Mouse (Mus musculus) hindbrain, embryonic 10.5 days (tissue): ENCODE results near the gene 4930486L24Rik. TPM values are rescaled to one million over a fixed set of nuclear protein-coding genes. Genes with fewer than 3 reads are reported as not detected.
A peak's percentile ranks its signal among the peaks of the same experiment; 100 is the strongest.

Experiments
- DNase-seq: peaks from one replicate; pipeline ENCODE4 v3.0.0-alpha.2; 2017; ENCODE audit warnings: low spot score
- H3K27ac ChIP-seq: fragments of 300-500 bp; sonication (generic); 2 replicates; pipeline ENCODE4 v1.5.1; 2016; ENCODE audit warnings: mild to moderate bottlenecking, moderate library complexity
- H3K27me3 ChIP-seq: fragments of 300-500 bp; sonication (generic); 2 replicates; pipeline ENCODE4 v1.6.1; 2016; ENCODE audit warnings: mild to moderate bottlenecking; ENCODE audit not compliant: poor library complexity, insufficient read depth, severe bottlenecking
- H3K36me3 ChIP-seq: fragments of 300-500 bp; sonication (generic); 2 replicates; pipeline ENCODE4 v1.6.1; 2016; ENCODE audit warnings: mild to moderate bottlenecking, moderate library complexity
- H3K4me1 ChIP-seq: fragments of 300-500 bp; sonication (generic); replicated peaks from 2 replicates; pipeline ENCODE4 v1.6.1; 2016; ENCODE audit warnings: mild to moderate bottlenecking
- H3K4me3 ChIP-seq: fragments of 300-500 bp; sonication (generic); 2 replicates; pipeline ENCODE4 v1.5.1; 2016; ENCODE audit warnings: mild to moderate bottlenecking, moderate library complexity
- H3K9me3 ChIP-seq: fragments of 300-500 bp; sonication (generic); 2 replicates; pipeline ENCODE4 v1.6.1; 2016; ENCODE audit warnings: mild to moderate bottlenecking, moderate library complexity
- WGBS: fragments of 180-500 bp; shearing (Covaris S2); methylation state at CpG from one replicate; pipeline ENCODE4 v1.1.7; 2016; 5-methylcytosine and 5-hydroxymethylcytosine counted together
- polyA plus RNA-seq: library from polyadenylated mRNA; unstranded; fragments of >200 nt; fragmentation: Nextera tagmentation; extraction: Ambion mirVana; gene quantifications from 2 replicates; pipeline ENCODE4 v1.2.1, GENCODE M21; 2016

Gene 4930486L24Rik
- polyA plus RNA-seq, 1 experiment from 2014 or later: not detected

GRCm38 (mm10) chr13:60819469-60819868, 44.8 kb downstream of the 4930486L24Rik start:
- no peaks in the 10 kb centered on the region for H3K4me1 ChIP-seq
- H3K27ac ChIP-seq: no peak overlapping the region
- H3K36me3 ChIP-seq: no peaks in the 10 kb centered on the region
- 17% methylated on average over 7 of the region's 7 CpGs for WGBS
- peak; percentile 45 for DNase-seq
- no peaks in the 10 kb centered on the region for H3K9me3 ChIP-seq
- H3K27me3 ChIP-seq: no peaks in the 10 kb centered on the region
- no peak overlapping the region for H3K4me3 ChIP-seq

DNA sequence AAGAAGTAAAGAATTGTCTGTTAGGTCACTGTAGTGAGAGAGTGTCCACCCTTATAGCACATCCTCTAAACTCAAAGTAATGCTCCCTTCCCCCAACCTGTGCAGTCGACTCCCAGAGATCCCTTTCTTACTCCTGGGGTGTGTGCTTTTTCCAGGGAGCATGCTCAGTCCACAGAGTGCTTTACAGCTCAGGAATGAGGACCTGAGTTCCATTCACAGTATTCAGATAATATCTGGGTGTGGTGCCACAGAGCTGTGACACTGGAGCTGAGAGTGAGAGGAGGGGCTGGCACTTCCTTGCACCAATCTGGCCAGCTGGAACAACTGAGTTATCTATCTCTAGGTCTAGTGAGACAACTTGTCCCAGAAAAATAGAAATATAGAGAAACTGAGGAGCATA, 50.6 kb downstream of the 4930486L24Rik start:
- 67% methylated on average over 1 of the region's 1 CpGs for WGBS
- H3K27ac ChIP-seq: no peak overlapping the region
- H3K36me3 ChIP-seq: no peaks in the 10 kb centered on the region
- DNase-seq: no peak
- no peaks in the 10 kb centered on the region for H3K9me3 ChIP-seq
- no peaks in the 10 kb centered on the region for H3K4me1 ChIP-seq
- H3K27me3 ChIP-seq: no peaks in the 10 kb centered on the region
- H3K4me3 ChIP-seq: no peak overlapping the region

DNA sequence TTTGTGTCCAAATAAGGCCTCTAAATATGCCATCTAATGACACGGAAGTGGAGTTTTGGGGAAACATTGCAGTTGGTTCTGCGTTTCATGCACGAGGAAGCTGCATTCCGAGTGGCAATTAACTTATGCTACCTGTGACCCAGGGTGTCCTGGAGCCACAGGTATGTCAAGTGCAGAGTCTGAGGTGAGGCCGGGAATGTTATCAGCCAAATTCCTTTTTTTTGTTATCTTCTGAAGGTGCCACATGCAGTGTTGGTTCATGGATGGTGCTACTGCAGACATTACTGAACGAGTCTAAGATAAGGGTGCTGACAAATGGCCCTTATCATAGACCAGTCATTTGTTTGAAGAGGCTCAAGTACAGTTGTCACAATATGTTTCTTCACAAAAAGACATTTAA, 51.5 kb downstream of the 4930486L24Rik start:
- Histone ChIP-seq H3K27me3 (no peaks in the 10 kb centered on the region), H3K4me3 (no peak overlapping the region), H3K9me3 (no peaks in the 10 kb centered on the region), H3K27ac (no peak overlapping the region), H3K36me3 (no peaks in the 10 kb centered on the region), H3K4me1 (no peaks in the 10 kb centered on the region)
- 89% methylated on average over 6 of the region's 6 CpGs for WGBS
- no peak for DNase-seq

- no peaks in the 10 kb centered on the region for H3K27me3 ChIP-seq
- H3K36me3 ChIP-seq: no peaks in the 10 kb centered on the region
- DNase-seq: no peak
- H3K27ac ChIP-seq: no peak overlapping the region
- no peak overlapping the region for H3K4me3 ChIP-seq
- no peaks in the 10 kb centered on the region for H3K4me1 ChIP-seq
- H3K9me3 ChIP-seq: no peaks in the 10 kb centered on the region
- 80% methylated on average over 2 of the region's 2 CpGs for WGBS
These were observed 54.6 kb downstream of the 4930486L24Rik start for GRCm38 (mm10) chr13:60809690-60810089.

DNA sequence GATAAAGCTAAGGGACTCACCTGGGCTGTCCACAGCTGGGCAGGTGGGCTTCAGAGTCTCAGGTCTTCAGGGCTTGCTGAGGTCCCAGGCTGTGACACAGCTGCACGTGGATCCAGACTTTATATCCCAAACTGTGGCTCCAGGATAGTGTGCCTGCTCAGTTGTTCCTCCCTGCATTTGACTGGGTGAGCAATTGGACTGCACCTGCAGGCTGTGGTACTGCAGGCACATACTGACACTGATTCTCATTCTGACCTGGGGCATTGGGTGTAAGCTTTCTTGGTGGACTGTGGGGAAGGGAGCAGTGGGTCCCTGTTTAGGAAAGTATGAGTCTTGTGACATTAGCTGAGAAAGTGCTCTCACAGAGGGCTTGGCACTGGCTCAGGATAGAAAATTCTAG, 61.5 kb downstream of the 4930486L24Rik start, which contains the start of gene Ctsll3:
Gene Ctsll3 (minus strand): TSS at position 101 of the 400 bp plus-strand sequence.
- H3K27me3 ChIP-seq: no peaks in the 10 kb centered on the region
- H3K36me3 ChIP-seq: no peaks in the 10 kb centered on the region
- 67% methylated on average over 1 of the region's 1 CpGs for WGBS
- H3K27ac ChIP-seq: no peak within 1 kb of the TSS
- H3K9me3 ChIP-seq: no peaks in the 10 kb centered on the region
- H3K4me3 ChIP-seq: no peak within 1 kb of the TSS
- no peaks in the 10 kb centered on the region for H3K4me1 ChIP-seq
- DNase-seq: no peak

Other genes starting within 250 kb of the 4930486L24Rik start
- not detected in 2 replicates for gene BC051665, start 78.1 kb downstream of the 4930486L24Rik start, polyA plus RNA-seq
- gene Ctsll3, start 61.6 kb downstream of the 4930486L24Rik start, polyA plus RNA-seq: not detected in 2 replicates
- gene Gm49392, start 32.4 kb upstream of the 4930486L24Rik start, polyA plus RNA-seq: 0.24 TPM in 1 of 2 replicates, not detected in the other
- gene Ctla2b, start 33.0 kb upstream of the 4930486L24Rik start, polyA plus RNA-seq: 1.3 and 2.2 TPM in 2 replicates
- gene Tpbpb, start 40.4 kb upstream of the 4930486L24Rik start, polyA plus RNA-seq: not detected in 2 replicates
- gene Gm49393, start 71.1 kb upstream of the 4930486L24Rik start, polyA plus RNA-seq: not detected in 2 replicates
- gene Gm49391, start 72.1 kb upstream of the 4930486L24Rik start, polyA plus RNA-seq: 1.1 and 1.8 TPM in 2 replicates
- gene Ctla2a, start 72.2 kb upstream of the 4930486L24Rik start, polyA plus RNA-seq: 12.6 and 13.7 TPM in 2 replicates
- gene Tpbpa, start 77.5 kb upstream of the 4930486L24Rik start, polyA plus RNA-seq: not detected in 2 replicates
- not detected in 2 replicates for gene Ctsj, start 141.5 kb upstream of the 4930486L24Rik start, polyA plus RNA-seq
- not detected in 2 replicates for gene Ctsq, start 176.2 kb upstream of the 4930486L24Rik start, polyA plus RNA-seq